Mouse (Mus musculus): ENCODE measurements at regions not wholly inside any gene's neighbourhood (a gene's known extent, or its start where the extent isn't known, plus 50 kb on each side); places are given as distances from the start of the nearest gene placed in this dataset.
A peak's percentile ranks its signal among the peaks of the same experiment; 100 is the strongest.

- Histone ChIP-seq H3K9me3 (ENCODE audit: control insufficient read depth, low read length) (no peaks in the 10 kb centered on the region), H3K27ac (ENCODE audit: low read depth, low read length) (no peak overlapping the region), H3K4me1 (ENCODE audit: control insufficient read depth, insufficient read depth, low read length) (no peaks in the 10 kb centered on the region), H3K36me3 (ENCODE audit: control insufficient read depth, insufficient read depth, low read length) (no peaks in the 10 kb centered on the region), H3K27me3 (ENCODE audit: control insufficient read depth, insufficient read depth, low read length) (no peaks in the 10 kb centered on the region), H3K4me3 (ENCODE audit: low read depth, low read length) (no peak overlapping the region), H3K9ac (replicated peaks; ENCODE audit: low read depth, low read length) (no peak overlapping the region), H3K4me2 (ENCODE audit: low read depth, low read length) (no peak overlapping the region)
- WGBS, result 92% methylated on average over 7 of the region's 7 CpGs
- ATAC-seq (ENCODE audit: low read depth), result no peak
Measured at GRCm38 (mm10) chr2:34007916-34008315, 120.2 kb upstream of the Mvb12b start.

- 98% methylated on average over 7 of the region's 7 CpGs for WGBS
- H3K4me1 ChIP-seq (ENCODE audit: control insufficient read depth, insufficient read depth, low read length), result no peaks in the 10 kb centered on the region
- H3K4me2 ChIP-seq (ENCODE audit: low read depth, low read length), result no peak overlapping the region
- no peak overlapping the region for H3K4me3 ChIP-seq (ENCODE audit: low read depth, low read length)
- H3K9ac ChIP-seq (replicated peaks; ENCODE audit: low read depth, low read length), result no peak overlapping the region
- ATAC-seq (ENCODE audit: low read depth), result no peak
- H3K27me3 ChIP-seq (ENCODE audit: control insufficient read depth, insufficient read depth, low read length), result no peaks in the 10 kb centered on the region
- no peak overlapping the region for H3K27ac ChIP-seq (ENCODE audit: low read depth, low read length)
- H3K9me3 ChIP-seq (ENCODE audit: control insufficient read depth, low read length), result no peaks in the 10 kb centered on the region
- H3K36me3 ChIP-seq (ENCODE audit: control insufficient read depth, insufficient read depth, low read length), result no peaks in the 10 kb centered on the region
Measured at GRCm38 (mm10) chr2:33997106-33997505, 109.4 kb upstream of the Mvb12b start.

DNA sequence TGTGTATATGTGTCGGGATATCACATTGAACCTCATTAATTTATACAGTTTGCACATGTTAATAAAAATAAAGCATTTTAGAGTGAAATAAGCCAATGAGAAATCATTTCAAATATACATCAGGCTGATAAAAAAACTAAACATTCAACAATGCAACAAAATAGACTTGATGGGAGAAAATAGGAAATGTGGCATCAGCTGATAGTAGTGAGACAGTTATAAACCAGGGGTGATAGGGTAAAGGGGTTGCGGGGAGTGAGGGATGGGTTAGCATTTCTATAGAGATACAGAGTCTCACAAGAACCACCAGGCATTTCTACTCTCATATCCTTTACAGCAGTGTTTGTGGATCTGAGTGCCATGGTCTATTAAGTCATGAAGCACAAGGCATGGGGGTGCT, 108.6 kb upstream of the Mvb12b start:
- Histone ChIP-seq H3K27me3 (ENCODE audit: control insufficient read depth, insufficient read depth, low read length) (no peaks in the 10 kb centered on the region), H3K4me3 (ENCODE audit: low read depth, low read length) (no peak overlapping the region), H3K4me1 (ENCODE audit: control insufficient read depth, insufficient read depth, low read length) (no peaks in the 10 kb centered on the region), H3K36me3 (ENCODE audit: control insufficient read depth, insufficient read depth, low read length) (no peaks in the 10 kb centered on the region), H3K27ac (ENCODE audit: low read depth, low read length) (no peak overlapping the region), H3K9me3 (ENCODE audit: control insufficient read depth, low read length) (no peaks in the 10 kb centered on the region), H3K9ac (replicated peaks; ENCODE audit: low read depth, low read length) (no peak overlapping the region), H3K4me2 (ENCODE audit: low read depth, low read length) (no peak overlapping the region)
- 97% methylated on average over 2 of the region's 2 CpGs for WGBS
- ATAC-seq (ENCODE audit: low read depth), result no peak

DNA sequence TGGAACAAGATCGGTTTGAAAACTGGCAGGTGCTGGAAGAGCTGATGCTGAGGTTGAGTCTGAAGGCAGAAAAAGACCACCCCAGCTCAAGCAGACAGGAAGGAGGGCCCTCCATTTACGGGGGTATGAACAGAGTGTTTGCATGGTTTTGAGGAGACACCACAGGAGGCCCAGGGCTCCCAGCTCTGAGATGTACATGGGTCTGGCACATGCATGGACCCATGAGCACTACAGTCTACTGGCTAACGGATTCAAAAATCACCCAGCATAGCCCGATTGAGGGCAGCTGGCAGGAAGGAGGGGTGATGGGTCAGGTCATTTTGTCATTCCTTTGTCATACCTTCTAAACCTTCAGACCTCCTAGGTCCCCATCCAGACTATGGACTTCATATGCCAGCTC, 103.6 kb upstream of the Mvb12b start:
- no peaks in the 10 kb centered on the region for H3K27me3 ChIP-seq (ENCODE audit: control insufficient read depth, insufficient read depth, low read length)
- no peak for ATAC-seq (ENCODE audit: low read depth)
- no peak overlapping the region for H3K27ac ChIP-seq (ENCODE audit: low read depth, low read length)
- 91% methylated on average over 4 of the region's 4 CpGs for WGBS
- no peak overlapping the region for H3K9ac ChIP-seq (replicated peaks; ENCODE audit: low read depth, low read length)
- no peaks in the 10 kb centered on the region for H3K36me3 ChIP-seq (ENCODE audit: control insufficient read depth, insufficient read depth, low read length)
- H3K4me2 ChIP-seq (ENCODE audit: low read depth, low read length), result no peak overlapping the region
- H3K4me1 ChIP-seq (ENCODE audit: control insufficient read depth, insufficient read depth, low read length), result peaks cover 4% of the 10 kb centered on the region; the same call in 1 of the 2 replicates
- no peaks in the 10 kb centered on the region for H3K9me3 ChIP-seq (ENCODE audit: control insufficient read depth, low read length)
- no peak overlapping the region for H3K4me3 ChIP-seq (ENCODE audit: low read depth, low read length)

- H3K9ac ChIP-seq (replicated peaks; ENCODE audit: low read depth, low read length), result no peak overlapping the region
- H3K36me3 ChIP-seq (ENCODE audit: control insufficient read depth, insufficient read depth, low read length), result no peaks in the 10 kb centered on the region
- no peak overlapping the region for H3K27ac ChIP-seq (ENCODE audit: low read depth, low read length)
- H3K4me2 ChIP-seq (ENCODE audit: low read depth, low read length), result no peak overlapping the region
- no peak for ATAC-seq (ENCODE audit: low read depth)
- H3K27me3 ChIP-seq (ENCODE audit: control insufficient read depth, insufficient read depth, low read length), result no peaks in the 10 kb centered on the region
- H3K9me3 ChIP-seq (ENCODE audit: control insufficient read depth, low read length), result no peaks in the 10 kb centered on the region
- peaks cover 4% of the 10 kb centered on the region; the same call in 1 of the 2 replicates for H3K4me1 ChIP-seq (ENCODE audit: control insufficient read depth, insufficient read depth, low read length)
- no peak overlapping the region for H3K4me3 ChIP-seq (ENCODE audit: low read depth, low read length)
- WGBS, result 85% methylated on average over 6 of the region's 6 CpGs
Measured at GRCm38 (mm10) chr2:33990711-33991110, 103.0 kb upstream of the Mvb12b start.

GRCm38 (mm10) chr2:33989555-33990370, 102.0 kb upstream of the Mvb12b start:
- no peak overlapping the region for H3K4me2 ChIP-seq (ENCODE audit: low read depth, low read length)
- no peak overlapping the region for H3K9ac ChIP-seq (replicated peaks; ENCODE audit: low read depth, low read length)
- WGBS, result 44% methylated on average over 12 of the region's 12 CpGs
- ATAC-seq (ENCODE audit: low read depth), result no peak
- H3K36me3 ChIP-seq (ENCODE audit: control insufficient read depth, insufficient read depth, low read length), result no peaks in the 10 kb centered on the region
- no peaks in the 10 kb centered on the region for H3K9me3 ChIP-seq (ENCODE audit: control insufficient read depth, low read length)
- no peak overlapping the region for H3K4me3 ChIP-seq (ENCODE audit: low read depth, low read length)
- no peak overlapping the region for H3K27ac ChIP-seq (ENCODE audit: low read depth, low read length)
- H3K4me1 ChIP-seq (ENCODE audit: control insufficient read depth, insufficient read depth, low read length), result peaks cover 4% of the 10 kb centered on the region; the same call in 1 of the 2 replicates
- H3K27me3 ChIP-seq (ENCODE audit: control insufficient read depth, insufficient read depth, low read length), result no peaks in the 10 kb centered on the region

GRCm38 (mm10) chr2:33986420-33986819, 98.7 kb upstream of the Mvb12b start:
- Histone ChIP-seq H3K4me1 (ENCODE audit: control insufficient read depth, insufficient read depth, low read length) (peaks cover 9% of the 10 kb centered on the region), H3K9me3 (ENCODE audit: control insufficient read depth, low read length) (no peaks in the 10 kb centered on the region)
- WGBS, result 22% methylated on average over 4 of the region's 4 CpGs

DNA sequence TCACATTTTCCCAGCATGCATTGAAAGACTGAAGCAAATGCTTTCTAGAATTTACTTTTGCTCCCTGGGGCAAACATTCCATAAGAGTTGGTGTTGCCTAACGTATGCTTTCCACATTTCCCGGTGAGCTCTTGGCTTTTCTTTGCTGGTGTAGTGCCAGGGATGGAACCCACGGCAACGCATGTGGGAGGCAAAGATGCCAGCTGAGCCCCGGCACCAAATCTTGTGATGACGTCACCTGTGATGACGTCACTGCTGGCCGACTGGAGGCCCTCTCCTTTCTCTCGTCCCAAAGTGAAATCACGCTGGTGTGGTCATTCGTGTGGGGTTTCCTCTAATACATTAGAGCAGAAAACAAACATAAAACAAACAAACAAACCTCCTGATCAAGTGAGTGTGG, 97.6 kb upstream of the Mvb12b start:
- Histone ChIP-seq H3K27me3 (ENCODE audit: control insufficient read depth, insufficient read depth, low read length) (no peaks in the 10 kb centered on the region), H3K9ac (replicated peaks; ENCODE audit: low read depth, low read length) (no peak overlapping the region), H3K4me3 (ENCODE audit: low read depth, low read length) (no peak overlapping the region), H3K9me3 (ENCODE audit: control insufficient read depth, low read length) (no peaks in the 10 kb centered on the region), H3K4me1 (ENCODE audit: control insufficient read depth, insufficient read depth, low read length) (peaks cover 9% of the 10 kb centered on the region), H3K27ac (ENCODE audit: low read depth, low read length) (no peak overlapping the region), H3K36me3 (ENCODE audit: control insufficient read depth, insufficient read depth, low read length) (no peaks in the 10 kb centered on the region), H3K4me2 (ENCODE audit: low read depth, low read length) (no peak overlapping the region)
- no peak for ATAC-seq (ENCODE audit: low read depth)
- WGBS, result 65% methylated on average over 11 of the region's 11 CpGs

More at GRCm38 (mm10) chr2:33986420-33986819, 98.7 kb upstream of the Mvb12b start:
- Histone ChIP-seq H3K4me2 (ENCODE audit: low read depth, low read length) (no peak overlapping the region), H3K4me3 (ENCODE audit: low read depth, low read length) (no peak overlapping the region), H3K9ac (replicated peaks; ENCODE audit: low read depth, low read length) (no peak overlapping the region), H3K27me3 (ENCODE audit: control insufficient read depth, insufficient read depth, low read length) (no peaks in the 10 kb centered on the region), H3K27ac (ENCODE audit: low read depth, low read length) (no peak overlapping the region), H3K36me3 (ENCODE audit: control insufficient read depth, insufficient read depth, low read length) (no peaks in the 10 kb centered on the region)
- ATAC-seq (ENCODE audit: low read depth), result peak; percentile 22; the same call in 1 of the 2 replicates

DNA sequence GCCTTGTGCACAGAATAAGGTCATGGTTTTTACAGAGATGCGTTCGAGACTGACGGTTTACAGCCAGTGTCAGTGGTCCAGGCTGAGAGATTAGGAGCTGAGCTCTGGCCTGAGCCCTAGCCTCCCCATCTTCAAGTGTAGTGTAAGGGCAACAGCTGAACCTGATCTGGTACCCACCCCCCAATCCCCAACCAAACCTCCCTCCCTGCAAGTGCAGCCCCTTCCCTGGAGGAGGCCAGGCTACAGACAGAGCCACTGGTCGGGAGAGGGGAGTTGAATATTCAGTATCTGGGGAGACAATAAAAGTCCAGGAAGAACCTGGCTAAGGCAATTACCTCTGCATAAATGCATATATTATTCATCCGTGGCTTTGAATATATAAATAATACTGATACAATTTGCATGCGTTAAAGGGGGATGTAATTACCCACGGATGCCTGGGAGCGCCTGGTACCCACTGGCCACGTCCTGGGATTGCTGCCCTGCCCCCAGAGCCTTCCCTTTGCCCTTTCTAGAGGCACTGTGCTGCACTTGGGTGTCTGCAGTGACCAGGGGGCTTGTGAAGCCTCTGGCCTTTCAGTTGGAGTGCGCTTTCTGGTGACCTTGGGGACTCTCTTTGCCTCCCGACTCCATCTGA, 95.5 kb upstream of the Mvb12b start:
- no peak for ATAC-seq (ENCODE audit: low read depth)
- H3K4me1 ChIP-seq (ENCODE audit: control insufficient read depth, insufficient read depth, low read length), result peaks cover 5% of the 10 kb centered on the region; the same call in 1 of the 2 replicates
- no peak overlapping the region for H3K4me3 ChIP-seq (ENCODE audit: low read depth, low read length)
- no peaks in the 10 kb centered on the region for H3K9me3 ChIP-seq (ENCODE audit: control insufficient read depth, low read length)
- no peak overlapping the region for H3K9ac ChIP-seq (replicated peaks; ENCODE audit: low read depth, low read length)
- no peaks in the 10 kb centered on the region for H3K27me3 ChIP-seq (ENCODE audit: control insufficient read depth, insufficient read depth, low read length)
- H3K36me3 ChIP-seq (ENCODE audit: control insufficient read depth, insufficient read depth, low read length), result no peaks in the 10 kb centered on the region
- H3K27ac ChIP-seq (ENCODE audit: low read depth, low read length), result peak overlapping the region; percentile 28; the same call in 1 of the 2 replicates
- H3K4me2 ChIP-seq (ENCODE audit: low read depth, low read length), result no peak overlapping the region
- 31% methylated on average over 11 of the region's 11 CpGs for WGBS

All from neural tube, embryonic 14.5 days (tissue).